Mouse (Mus musculus) stomach, embryonic 16.5 days (tissue): ENCODE measurements around the gene B430306N03Rik. TPM values are rescaled to one million over a fixed set of nuclear protein-coding genes. Genes with fewer than 3 reads are reported as not detected.

Experiments used
- ATAC-seq: fragments of 200-750 bp; cut with Nextera tagmentation; 2 replicates; pipeline ENCODE4 v1.8.0; 2017; ENCODE audit warnings: moderate number of reproducible peaks, moderate TSS enrichment; ENCODE audit not compliant: insufficient read depth, low FRiP score
- H3K27ac ChIP-seq: fragments of 300-500 bp; sonication (generic); 2 replicates; pipeline ENCODE4 v1.5.1; 2014; ENCODE audit warnings: low read length
- H3K27me3 ChIP-seq: fragments of 300-500 bp; sonication (generic); 2 replicates; pipeline ENCODE4 v1.6.1; 2014; ENCODE audit warnings: low read length, control low read depth, mixed read lengths; ENCODE audit not compliant: control insufficient read depth, insufficient read depth
- H3K36me3 ChIP-seq: fragments of 300-500 bp; sonication (generic); 2 replicates; pipeline ENCODE4 v1.6.1; 2014; ENCODE audit warnings: low read length; ENCODE audit not compliant: control insufficient read depth, insufficient read depth
- H3K4me1 ChIP-seq: fragments of 300-500 bp; sonication (generic); 2 replicates; pipeline ENCODE4 v1.6.1; 2014; ENCODE audit warnings: low read length, control low read depth, mixed read lengths; ENCODE audit not compliant: control insufficient read depth, insufficient read depth
- H3K4me2 ChIP-seq: fragments of 300-500 bp; sonication (generic); 2 replicates; pipeline ENCODE4 v1.6.1; 2014; ENCODE audit warnings: low read depth, low read length, mixed read lengths
- H3K4me3 ChIP-seq: fragments of 300-500 bp; sonication (generic); replicated peaks from 2 replicates; pipeline ENCODE4 v1.5.1; 2014; ENCODE audit warnings: mild to moderate bottlenecking, low read length
- H3K9ac ChIP-seq: fragments of 300-500 bp; sonication (generic); 2 replicates; pipeline ENCODE4 v1.6.1; 2014; ENCODE audit warnings: low read length
- H3K9me3 ChIP-seq: fragments of 300-500 bp; sonication (generic); replicated peaks from 2 replicates; pipeline ENCODE4 v1.6.1; 2016; ENCODE audit warnings: low read length, control low read depth; ENCODE audit not compliant: control insufficient read depth
- WGBS: fragments of 180-500 bp; shearing (Covaris S2); extraction: QIAGEN DNeasy Blood & Tissue Kit; methylation state at CpG from one replicate; pipeline ENCODE4 v1.1.7; 2014; 5-methylcytosine and 5-hydroxymethylcytosine counted together
- polyA plus RNA-seq: library from polyadenylated mRNA; unstranded; fragments of >200 nt; fragmentation: Nextera tagmentation; extraction: Ambion mirVana; gene quantifications from 2 replicates; pipeline ENCODE4 v1.2.1, GENCODE M21; 2015

Gene B430306N03Rik
- polyA plus RNA-seq, 1 experiment from 2014 or later = 0.41 TPM

- Histone ChIP-seq H3K36me3 (no peaks in the 10 kb centered on the region), H3K4me2 (no peak overlapping the region), H3K9me3 (no peaks in the 10 kb centered on the region), H3K4me3 (no peak overlapping the region), H3K27ac (no peak overlapping the region), H3K4me1 (no peaks in the 10 kb centered on the region), H3K9ac (no peak overlapping the region), H3K27me3 (no peaks in the 10 kb centered on the region)
- 53% methylated on average over 7 of the region's 7 CpGs for WGBS
- ATAC-seq = no peak
Observed at GRCm38 (mm10) chr17:48275736-48276135, 40.2 kb upstream of the B430306N03Rik start.

GRCm38 (mm10) chr17:48278381-48278780 is 37.6 kb upstream of the B430306N03Rik start:
- no peak overlapping the region for H3K9ac ChIP-seq
- H3K9me3 ChIP-seq = no peaks in the 10 kb centered on the region
- no peak overlapping the region for H3K27ac ChIP-seq
- H3K36me3 ChIP-seq = no peaks in the 10 kb centered on the region
- H3K4me1 ChIP-seq = peaks cover 4% of the 10 kb centered on the region; the same call in 1 of the 2 replicates
- no peaks in the 10 kb centered on the region for H3K27me3 ChIP-seq
- no peak overlapping the region for H3K4me2 ChIP-seq
- no peak overlapping the region for H3K4me3 ChIP-seq
- ATAC-seq = no peak

- Histone ChIP-seq H3K4me2 (no peak overlapping the region), H3K9me3 (no peaks in the 10 kb centered on the region), H3K4me1 (peaks cover 4% of the 10 kb centered on the region; the same call in 1 of the 2 replicates), H3K27ac (no peak overlapping the region), H3K9ac (no peak overlapping the region), H3K36me3 (no peaks in the 10 kb centered on the region), H3K27me3 (no peaks in the 10 kb centered on the region), H3K4me3 (no peak overlapping the region)
- no peak for ATAC-seq
- WGBS = 79% methylated on average over 4 of the region's 4 CpGs
Observed at GRCm38 (mm10) chr17:48279002-48279401, 36.9 kb upstream of the B430306N03Rik start.

- peaks cover 4% of the 10 kb centered on the region; the same call in 1 of the 2 replicates for H3K4me1 ChIP-seq
- no peaks in the 10 kb centered on the region for H3K27me3 ChIP-seq
- no peak for ATAC-seq
- H3K9me3 ChIP-seq = no peaks in the 10 kb centered on the region
- peak overlapping the region; percentile 57; the same call in 1 of the 2 replicates for H3K9ac ChIP-seq
- H3K4me3 ChIP-seq = peak overlapping the region; percentile 29
- 21% methylated on average over 18 of the region's 18 CpGs for WGBS
- H3K4me2 ChIP-seq = peak overlapping the region; percentile 52
- H3K27ac ChIP-seq = no peak overlapping the region
- H3K36me3 ChIP-seq = no peaks in the 10 kb centered on the region
Observed at GRCm38 (mm10) chr17:48280943-48281738, 34.8 kb upstream of the B430306N03Rik start.

- H3K4me3 ChIP-seq = peak overlapping the region; percentile 29
- no peaks in the 10 kb centered on the region for H3K9me3 ChIP-seq
- no peaks in the 10 kb centered on the region for H3K36me3 ChIP-seq
- no peaks in the 10 kb centered on the region for H3K27me3 ChIP-seq
- no peak for ATAC-seq
- peak overlapping the region; percentile 57; the same call in 1 of the 2 replicates for H3K9ac ChIP-seq
- 7% methylated on average over 3 of the region's 3 CpGs for WGBS
- H3K4me2 ChIP-seq = peak overlapping the region; percentile 52
- no peak overlapping the region for H3K27ac ChIP-seq
- H3K4me1 ChIP-seq = peaks cover 4% of the 10 kb centered on the region; the same call in 1 of the 2 replicates
Observed at GRCm38 (mm10) chr17:48281739-48282085, 34.2 kb upstream of the B430306N03Rik start.

GRCm38 (mm10) chr17:48286765-48287164 is 29.2 kb upstream of the B430306N03Rik start:
- 47% methylated on average over 1 of the region's 1 CpGs for WGBS
- Histone ChIP-seq H3K27ac (no peak overlapping the region), H3K27me3 (no peaks in the 10 kb centered on the region), H3K9me3 (no peaks in the 10 kb centered on the region), H3K4me2 (no peak overlapping the region), H3K4me1 (no peaks in the 10 kb centered on the region), H3K9ac (no peak overlapping the region), H3K36me3 (no peaks in the 10 kb centered on the region), H3K4me3 (no peak overlapping the region)
- ATAC-seq = no peak

- H3K4me2 ChIP-seq = no peak overlapping the region
- H3K27me3 ChIP-seq = no peaks in the 10 kb centered on the region
- H3K9ac ChIP-seq = no peak overlapping the region
- H3K9me3 ChIP-seq = no peaks in the 10 kb centered on the region
- H3K4me3 ChIP-seq = no peak overlapping the region
- ATAC-seq = no peak
- H3K27ac ChIP-seq = no peak overlapping the region
- H3K36me3 ChIP-seq = no peaks in the 10 kb centered on the region
- WGBS = 55% methylated on average over 2 of the region's 2 CpGs
- H3K4me1 ChIP-seq = no peaks in the 10 kb centered on the region
Observed at GRCm38 (mm10) chr17:48287276-48287675, 28.7 kb upstream of the B430306N03Rik start.

- Histone ChIP-seq H3K27me3 (no peaks in the 10 kb centered on the region), H3K4me3 (no peak overlapping the region), H3K4me1 (no peaks in the 10 kb centered on the region), H3K4me2 (no peak overlapping the region), H3K27ac (no peak overlapping the region), H3K9me3 (no peaks in the 10 kb centered on the region), H3K9ac (no peak overlapping the region), H3K36me3 (no peaks in the 10 kb centered on the region)
- ATAC-seq = no peak
- WGBS = 78% methylated on average over 5 of the region's 5 CpGs
Observed at GRCm38 (mm10) chr17:48293500-48294194, 22.3 kb upstream of the B430306N03Rik start.

- H3K27ac ChIP-seq = 0 out of 2 replicates have a peak within 1 kb of the TSS, but pooled peaks have one; percentile 19
- 16% methylated on average over 3 of the region's 4 CpGs for WGBS
- no peak within 1 kb of the TSS for H3K9ac ChIP-seq
- H3K27me3 ChIP-seq = no peaks in the 10 kb centered on the region
- ATAC-seq = peak; percentile 38; the same call in 1 of the 2 replicates
- no peaks in the 10 kb centered on the region for H3K4me1 ChIP-seq
- H3K36me3 ChIP-seq = no peaks in the 10 kb centered on the region
- H3K4me2 ChIP-seq = no peak within 1 kb of the TSS
- H3K9me3 ChIP-seq = no peaks in the 10 kb centered on the region
- H3K4me3 ChIP-seq = no peak within 1 kb of the TSS
Observed at GRCm38 (mm10) chr17:48299203-48299602, 16.7 kb upstream of the B430306N03Rik start, which contains the start of gene Treml2. Gene Treml2 (plus strand): TSS chr17:48299498.
